Comparison of ENCODE assay signal across 13 mouse cellular contexts in genomic region chr11:114567045-114567780, GRCm38 (mm10).
DNase-seq lines count a peak whose midpoint lies in the region; ATAC-seq and TF ChIP-seq lines count a peak whose summit lies in the region.
"Had no signal": no experiment of that assay in that cellular context is flagged by ENCODE, and none has a peak within 500 bp of the region (broad histone marks: within the 10 kb centered on the region; RNA-seq: fewer than 3 reads in every experiment).

No protein-coding gene starts in this region.

- intact Hi-C loops in heart, postnatal 14 days (cut with DNase I), result no loop called here

- TF ChIP-seq CTCF in kidney, postnatal 0 days (IDR thresholded peaks at IDR 0.05; ENCODE audit: low read depth), result no peak
- no peak for TF ChIP-seq CTCF in liver, postnatal 0 days (IDR thresholded peaks at IDR 0.05; ENCODE audit: low read depth)

- peaks cover under 1% of the 10 kb centered on the region; the same call in 1 of the 2 replicates for H3K27me3 ChIP-seq in kidney, postnatal 0 days (ENCODE audit: insufficient read depth, low read length)
- H3K27me3 ChIP-seq in forebrain, embryonic 15.5 days, result no peaks in the 10 kb centered on the region
- H3K27me3 ChIP-seq in liver, postnatal 0 days (ENCODE audit: insufficient read depth, low read length), result peaks cover 24% of the 10 kb centered on the region

- H3K4me1 ChIP-seq in kidney, postnatal 0 days (replicated peaks; ENCODE audit: insufficient read depth, low read length), result no peaks in the 10 kb centered on the region
- H3K4me1 ChIP-seq in forebrain, embryonic 15.5 days, result peaks cover 22% of the 10 kb centered on the region
- H3K4me1 ChIP-seq in liver, postnatal 0 days (ENCODE audit: insufficient read depth), result peaks cover 4% of the 10 kb centered on the region

- no peak overlapping the region for H3K4me2 ChIP-seq in kidney, postnatal 0 days (ENCODE audit: low read length)
- H3K4me2 ChIP-seq in forebrain, embryonic 15.5 days (replicated peaks), result peak overlapping the region; percentile 28
- H3K4me2 ChIP-seq in liver, postnatal 0 days (ENCODE audit: low read depth, low read length), result no peak overlapping the region
- H3K4me2 ChIP-seq: liver, embryonic 11.5 days had no signal

- no peak overlapping the region for H3K27ac ChIP-seq in kidney, postnatal 0 days
- no peak overlapping the region for H3K27ac ChIP-seq in forebrain, embryonic 15.5 days (replicated peaks)
- H3K27ac ChIP-seq in liver, postnatal 0 days (ENCODE audit: low read depth), result no peak overlapping the region

- no peak overlapping the region for H3K4me3 ChIP-seq in kidney, postnatal 0 days (replicated peaks; ENCODE audit: low read depth, low read length)
- H3K4me3 ChIP-seq in forebrain, embryonic 15.5 days, result peak overlapping the region; percentile 1; the same call in 1 of the 2 replicates
- no peak overlapping the region for H3K4me3 ChIP-seq in liver, postnatal 0 days (ENCODE audit: low read depth, low read length)

- no peaks in the 10 kb centered on the region for H3K36me3 ChIP-seq in kidney, postnatal 0 days (ENCODE audit: insufficient read depth, low read length)
- no peaks in the 10 kb centered on the region for H3K36me3 ChIP-seq in forebrain, embryonic 15.5 days
- no peaks in the 10 kb centered on the region for H3K36me3 ChIP-seq in liver, postnatal 0 days (replicated peaks; ENCODE audit: insufficient read depth, low read length)

- DNase-seq in kidney, postnatal 0 days (ENCODE audit: low spot score), result peak; percentile 40
- DNase-seq in kidney, postnatal 14 days, result no peak
- peak; percentile 43 for DNase-seq in mesoderm, embryonic 11.5 days (ENCODE audit: low read depth, low spot score)
- no peak for DNase-seq in liver, postnatal 0 days
- DNase-seq in gastrocnemius, adult 18-20 months (ENCODE audit: low spot score), result no peak
- DNase-seq in layer of hippocampus, adult 11-12 months (ENCODE audit: low spot score), result no peak
- DNase-seq in heart, postnatal 14 days, result no peak
- DNase-seq: cerebellum, adult 2 months; kidney, adult 8-10 months; thymus, adult 2 months had no signal

- H3K9me3 ChIP-seq in kidney, postnatal 0 days (replicated peaks; ENCODE audit: low read length), result no peaks in the 10 kb centered on the region
- no peaks in the 10 kb centered on the region for H3K9me3 ChIP-seq in forebrain, embryonic 15.5 days
- 0 out of 2 replicates have a peak, but pooled peaks cover 6% of the 10 kb centered on the region for H3K9me3 ChIP-seq in liver, postnatal 0 days (ENCODE audit: low read length)

- no peak for TF ChIP-seq EP300 in liver, postnatal 0 days (IDR thresholded peaks at IDR 0.05; ENCODE audit: low read depth)

- no peak overlapping the region for H3K9ac ChIP-seq in kidney, postnatal 0 days (ENCODE audit: low read depth, low read length)
- H3K9ac ChIP-seq in forebrain, embryonic 15.5 days (replicated peaks), result no peak overlapping the region
- no peak overlapping the region for H3K9ac ChIP-seq in liver, postnatal 0 days (replicated peaks)

- ATAC-seq in kidney, postnatal 0 days (replicated peaks; ENCODE audit: low FRiP score, low read depth), result no peak
- no peak; the same call in 1 of the 2 replicates for ATAC-seq in forebrain, embryonic 15.5 days (replicated peaks)
- ATAC-seq in liver, postnatal 0 days, result no peak
- ATAC-seq: activated CD4-positive, CD25-positive, alpha-beta regulatory T cell, adult 4 months had no signal

- 9% methylated on average over 20 of the region's 20 CpGs for WGBS in kidney, postnatal 0 days
- 4% methylated on average over 20 of the region's 20 CpGs for WGBS in forebrain, embryonic 15.5 days
- 14% methylated on average over 20 of the region's 20 CpGs for WGBS in liver, postnatal 0 days (ENCODE audit: insufficient replicate concordance)

Comparison
In these comparisons a context has a peak if more than half of its experiments do, and no peak if none do; other contexts are left out.
1. DNase-seq: peak in kidney, postnatal 0 days (single experiment) and mesoderm, embryonic 11.5 days (single experiment); none in kidney, postnatal 14 days (single experiment), liver, postnatal 0 days (single experiment), gastrocnemius, adult 18-20 months (single experiment), layer of hippocampus, adult 11-12 months (single experiment) and heart, postnatal 14 days (0 of 2).